26 mouse cellular contexts compared by ENCODE assay signal in genomic region chr11:58999830-59000229, GRCm38 (mm10). TPM values are rescaled to one million over a fixed set of nuclear protein-coding genes. Genes with fewer than 3 reads are reported as not detected.
DNase-seq lines count a peak whose midpoint lies in the region; ATAC-seq and TF ChIP-seq lines count a peak whose summit lies in the region.
"Had no signal": no experiment of that assay in that cellular context is flagged by ENCODE, and none has a peak within 500 bp of the region (broad histone marks: within the 10 kb centered on the region; RNA-seq: fewer than 3 reads in every experiment).

No protein-coding gene starts in this region.

- peak overlapping the region; percentile 69 for H3K4me2 ChIP-seq in heart, embryonic 13.5 days
- H3K4me2 ChIP-seq in stomach, embryonic 16.5 days (ENCODE audit: low read depth, low read length), result no peak overlapping the region
- H3K4me2 ChIP-seq in stomach, postnatal 0 days (replicated peaks; ENCODE audit: low read depth), result no peak overlapping the region
- H3K4me2 ChIP-seq: embryonic facial prominence, embryonic 15.5 days; hindbrain, embryonic 12.5 days had no signal

- H3K4me1 ChIP-seq in heart, adult 2 months (ENCODE audit: control insufficient read depth, insufficient read depth, low read length), result peaks cover 11% of the 10 kb centered on the region
- peaks cover 88% of the 10 kb centered on the region for H3K4me1 ChIP-seq in heart, embryonic 13.5 days
- H3K4me1 ChIP-seq in stomach, embryonic 16.5 days (ENCODE audit: control insufficient read depth, insufficient read depth, low read length), result peaks cover 10% of the 10 kb centered on the region; the same call in 1 of the 2 replicates
- H3K4me1 ChIP-seq in stomach, postnatal 0 days (replicated peaks; ENCODE audit: control insufficient read depth, insufficient read depth), result no peaks in the 10 kb centered on the region
- H3K4me1 ChIP-seq: embryonic facial prominence, embryonic 15.5 days; hindbrain, embryonic 12.5 days had no signal

- H3K9ac ChIP-seq in heart, adult 2 months (ENCODE audit: low read depth, low read length), result 0 out of 2 replicates have a peak overlapping the region, but pooled peaks have one; percentile 14
- H3K9ac ChIP-seq in heart, embryonic 13.5 days, result peak overlapping the region; percentile 73
- peak overlapping the region; percentile 31; the same call in 1 of the 2 replicates for H3K9ac ChIP-seq in stomach, embryonic 16.5 days (ENCODE audit: low read length)
- H3K9ac ChIP-seq in stomach, postnatal 0 days (ENCODE audit: low read length), result no peak overlapping the region
- H3K9ac ChIP-seq: embryonic facial prominence, embryonic 15.5 days; hindbrain, embryonic 12.5 days had no signal

- no peaks in the 10 kb centered on the region for H3K9me3 ChIP-seq in heart, embryonic 13.5 days
- H3K9me3 ChIP-seq in stomach, embryonic 16.5 days (replicated peaks; ENCODE audit: control insufficient read depth, low read length), result no peaks in the 10 kb centered on the region
- H3K9me3 ChIP-seq in stomach, postnatal 0 days (ENCODE audit: control insufficient read depth, low read length), result no peaks in the 10 kb centered on the region
- H3K9me3 ChIP-seq: embryonic facial prominence, embryonic 15.5 days; forebrain, embryonic 10.5 days; hindbrain, embryonic 12.5 days had no signal

- 58% methylated on average over 6 of the region's 6 CpGs for WGBS in heart, adult 2 months
- 73% methylated on average over 6 of the region's 6 CpGs for WGBS in heart, embryonic 13.5 days
- 75% methylated on average over 6 of the region's 6 CpGs for WGBS in stomach, embryonic 16.5 days
- 80% methylated on average over 6 of the region's 6 CpGs for WGBS in stomach, postnatal 0 days

- H3K4me3 ChIP-seq in heart, adult 2 months, result peak overlapping the region; percentile 46
- H3K4me3 ChIP-seq in heart, embryonic 13.5 days, result peak overlapping the region; percentile 42
- H3K4me3 ChIP-seq in stomach, embryonic 16.5 days (replicated peaks; ENCODE audit: low read length), result no peak overlapping the region
- no peak overlapping the region for H3K4me3 ChIP-seq in stomach, postnatal 0 days (ENCODE audit: low read depth, low read length)
- H3K4me3 ChIP-seq: embryonic facial prominence, embryonic 15.5 days; erythroblast, embryonic 14.5 days; forebrain, embryonic 10.5 days; gastrocnemius, adult 2 months; hindbrain, embryonic 12.5 days had no signal

- no peak for ATAC-seq in heart, embryonic 13.5 days (ENCODE audit: extremely low read depth, insufficient number of reproducible peaks, low FRiP score, low TSS enrichment)
- ATAC-seq in stomach, embryonic 16.5 days (ENCODE audit: insufficient read depth, low FRiP score), result no peak
- no peak for ATAC-seq in stomach, postnatal 0 days (ENCODE audit: low FRiP score, low TSS enrichment)
- ATAC-seq: activated CD4-positive, CD25-positive, alpha-beta regulatory T cell, adult 4 months; forebrain, embryonic 14.5 days; hindbrain, embryonic 16.5 days; inflammation-experienced regulatory T-cells, adult 6 months; intestine, postnatal 0 days had no signal

- no peak for TF ChIP-seq EP300 in heart, adult 2 months (IDR thresholded peaks at IDR 0.05; ENCODE audit: insufficient read depth, low read depth, low read length)
- TF ChIP-seq EP300 in stomach, postnatal 0 days (optimal IDR thresholded peaks at IDR 0.05), result no peak

- no peaks in the 10 kb centered on the region for H3K27me3 ChIP-seq in heart, adult 2 months (ENCODE audit: control insufficient read depth, insufficient read depth, low read length)
- H3K27me3 ChIP-seq in heart, embryonic 13.5 days (replicated peaks), result peaks cover 9% of the 10 kb centered on the region
- 0 out of 2 replicates have a peak, but pooled peaks cover 6% of the 10 kb centered on the region for H3K27me3 ChIP-seq in stomach, embryonic 16.5 days (ENCODE audit: control insufficient read depth, insufficient read depth, low read length)
- no peaks in the 10 kb centered on the region for H3K27me3 ChIP-seq in stomach, postnatal 0 days (ENCODE audit: control insufficient read depth, insufficient read depth, low read length)

- intact Hi-C loops in heart, adult 2 months (cut with DNase I), result no loop called here

- peak overlapping the region; percentile 89 for H3K27ac ChIP-seq in heart, adult 2 months
- peak overlapping the region; percentile 84 for H3K27ac ChIP-seq in heart, embryonic 13.5 days (replicated peaks)
- H3K27ac ChIP-seq in stomach, embryonic 16.5 days (ENCODE audit: low read length), result no peak overlapping the region
- no peak overlapping the region for H3K27ac ChIP-seq in stomach, postnatal 0 days (replicated peaks)
- H3K27ac ChIP-seq: embryonic facial prominence, embryonic 15.5 days; forebrain, embryonic 10.5 days; hindbrain, embryonic 12.5 days had no signal

- DNase-seq in heart, adult 2 months, result no peak
- DNase-seq in heart, adult 18-20 months, result no peak
- DNase-seq in heart, postnatal 4 days, result no peak
- no peak for DNase-seq in stomach, postnatal 0 days (ENCODE audit: low spot score)
- no peak for DNase-seq in cerebellum, adult 18-20 months
- DNase-seq: adrenal gland, adult 2 months; adrenal gland, postnatal 25 days; cerebellum, adult 2 months; cerebellum, postnatal 10 days; embryo, embryonic 11 days; gastrocnemius, adult 2 months; gastrocnemius, postnatal 25 days; kidney, adult 8-10 months had no signal

- no peaks in the 10 kb centered on the region for H3K79me2 ChIP-seq in heart, adult 2 months (replicated peaks; ENCODE audit: control insufficient read depth, insufficient read depth, low read length)

- H3K36me3 ChIP-seq in heart, adult 2 months (ENCODE audit: control insufficient read depth, insufficient read depth, low read length), result 0 out of 2 replicates have a peak, but pooled peaks cover 2% of the 10 kb centered on the region
- H3K36me3 ChIP-seq in heart, embryonic 13.5 days, result peaks cover 23% of the 10 kb centered on the region
- H3K36me3 ChIP-seq in stomach, embryonic 16.5 days (ENCODE audit: control insufficient read depth, insufficient read depth, low read length), result no peaks in the 10 kb centered on the region
- H3K36me3 ChIP-seq in stomach, postnatal 0 days (ENCODE audit: control insufficient read depth, insufficient read depth, low read length), result no peaks in the 10 kb centered on the region
- H3K36me3 ChIP-seq: embryonic facial prominence, embryonic 15.5 days; forebrain, embryonic 10.5 days; hindbrain, embryonic 12.5 days had no signal

- no peak for TF ChIP-seq POLR2A in heart, adult 2 months (IDR thresholded peaks at IDR 0.05; ENCODE audit: insufficient read depth, low read depth, low read length)

- TF ChIP-seq CTCF in heart, adult 2 months (IDR thresholded peaks at IDR 0.05), result no peak
- TF ChIP-seq CTCF in stomach, postnatal 0 days (IDR thresholded peaks at IDR 0.05; ENCODE audit: low read depth), result no peak

RNA-seq across cellular contexts. Expression of gene Trim11, which starts 21.9 kb away (rescaled TPM):
- 10 to 100 TPM; 11.9 to 14.0 TPM for total RNA-seq in heart, adult 2 months (2021)
- 14.3 and 19.4 TPM in 2 replicates for polyA plus RNA-seq in heart, adult 2 months (2012; rRNA removed)
- total RNA-seq in heart, adult 18-20 months (2021), result 10 to 100 TPM; 15.2 to 15.4 TPM
- 25.6 and 28.2 TPM in 2 replicates for polyA plus RNA-seq in heart, embryonic 13.5 days (2015; fragmentation: Nextera tagmentation; extraction: Ambion mirVana)
- 10 to 100 TPM; 21.3 TPM for total RNA-seq in heart, postnatal 4 days (2021)
- polyA plus RNA-seq in stomach, embryonic 16.5 days (2015; fragmentation: Nextera tagmentation; extraction: Ambion mirVana), result 20.5 and 20.8 TPM in 2 replicates
- polyA plus RNA-seq in stomach, postnatal 0 days (2015; fragmentation: Nextera tagmentation; extraction: Ambion mirVana), result 9.9 and 11.0 TPM in 2 replicates

RNA-seq across cellular contexts. Expression of gene Hist3h2a, which starts 45.3 kb away (rescaled TPM):
- 10 to 100 TPM; 13.6 to 14.0 TPM for total RNA-seq in heart, adult 2 months (2021)
- 12.6 and 15.4 TPM in 2 replicates for polyA plus RNA-seq in heart, adult 2 months (2012; rRNA removed)
- 10 to 100 TPM; 13.9 to 17.4 TPM for total RNA-seq in heart, adult 18-20 months (2021)
- polyA plus RNA-seq in heart, embryonic 13.5 days (2015; fragmentation: Nextera tagmentation; extraction: Ambion mirVana), result 26.4 and 28.5 TPM in 2 replicates
- 10 to 100 TPM; 46.8 to 50.0 TPM for total RNA-seq in heart, postnatal 4 days (2021)
- 28.1 and 33.0 TPM in 2 replicates for polyA plus RNA-seq in stomach, embryonic 16.5 days (2015; fragmentation: Nextera tagmentation; extraction: Ambion mirVana)
- 18.7 and 19.1 TPM in 2 replicates for polyA plus RNA-seq in stomach, postnatal 0 days (2015; fragmentation: Nextera tagmentation; extraction: Ambion mirVana)

RNA-seq across cellular contexts. Expression of gene Trim17, which starts 45.3 kb away (rescaled TPM):
- under 1 TPM in 1 of 2 experiments, not detected in 1; 0.07 TPM for total RNA-seq in heart, adult 2 months (2021)
- polyA plus RNA-seq in heart, adult 2 months (2012; rRNA removed), result 0.20 and 0.37 TPM in 2 replicates
- total RNA-seq in heart, adult 18-20 months (2021), result under 1 TPM in 1 of 2 experiments, not detected in 1; 0.12 TPM
- 0.43 and 0.76 TPM in 2 replicates for polyA plus RNA-seq in heart, embryonic 13.5 days (2015; fragmentation: Nextera tagmentation; extraction: Ambion mirVana)
- under 1 TPM in 1 of 2 experiments, not detected in 1; 0.10 TPM for total RNA-seq in heart, postnatal 4 days (2021)
- polyA plus RNA-seq in stomach, embryonic 16.5 days (2015; fragmentation: Nextera tagmentation; extraction: Ambion mirVana), result 0.17 and 0.27 TPM in 2 replicates
- 0.05 and 0.08 TPM in 2 replicates for polyA plus RNA-seq in stomach, postnatal 0 days (2015; fragmentation: Nextera tagmentation; extraction: Ambion mirVana)
- total RNA-seq: common myeloid progenitor, adult 5-6 weeks; granulocyte monocyte progenitor cell, adult 5-6 weeks had no signal

RNA-seq across cellular contexts. Expression of gene Hist3h2ba, which starts 51.1 kb away (rescaled TPM):
- total RNA-seq in heart, adult 2 months (2021), result 1 to 10 TPM in 1 of 2 experiments, under 1 TPM in 1; 0.81 to 1.1 TPM
- 0.67 and 1.5 TPM in 2 replicates for polyA plus RNA-seq in heart, adult 2 months (2012; rRNA removed)
- 1 to 10 TPM; 1.0 to 1.4 TPM for total RNA-seq in heart, adult 18-20 months (2021)
- polyA plus RNA-seq in heart, embryonic 13.5 days (2015; fragmentation: Nextera tagmentation; extraction: Ambion mirVana), result 14.4 and 14.9 TPM in 2 replicates
- 10 to 100 TPM; 21.8 to 22.6 TPM for total RNA-seq in heart, postnatal 4 days (2021)
- polyA plus RNA-seq in stomach, embryonic 16.5 days (2015; fragmentation: Nextera tagmentation; extraction: Ambion mirVana), result 44.0 and 50.7 TPM in 2 replicates
- polyA plus RNA-seq in stomach, postnatal 0 days (2015; fragmentation: Nextera tagmentation; extraction: Ambion mirVana), result 7.5 and 8.9 TPM in 2 replicates
- total RNA-seq: gastrocnemius, adult 2 months had no signal

Comparison
In these comparisons a context has a peak if more than half of its experiments do, and no peak if none do; other contexts are left out.
1. H3K27ac ChIP-seq: peak in heart, adult 2 months (single experiment) and heart, embryonic 13.5 days (single experiment); none in stomach, embryonic 16.5 days (single experiment) and stomach, postnatal 0 days (single experiment).
2. H3K4me3 ChIP-seq: peak in heart, adult 2 months (single experiment) and heart, embryonic 13.5 days (single experiment); none in stomach, embryonic 16.5 days (single experiment) and stomach, postnatal 0 days (single experiment).